Mouse (Mus musculus) stomach, postnatal 0 days (tissue): ENCODE measurements at regions not wholly inside any gene's neighbourhood (a gene's known extent, or its start where the extent isn't known, plus 50 kb on each side); places are given as distances from the start of the nearest gene placed in this dataset.

ENCODE experiments used
- CTCF ChIP-seq: IDR thresholded peaks from 2 replicates; pipeline ENCODE4 v1.5.1; 2016; ENCODE audit warnings: antibody characterized with exemption, low read depth, mild to moderate bottlenecking, moderate library complexity
- EP300 ChIP-seq: optimal IDR thresholded peaks from 2 replicates; pipeline ENCODE3; 2016; ENCODE audit warnings: antibody characterized with exemption

DNA sequence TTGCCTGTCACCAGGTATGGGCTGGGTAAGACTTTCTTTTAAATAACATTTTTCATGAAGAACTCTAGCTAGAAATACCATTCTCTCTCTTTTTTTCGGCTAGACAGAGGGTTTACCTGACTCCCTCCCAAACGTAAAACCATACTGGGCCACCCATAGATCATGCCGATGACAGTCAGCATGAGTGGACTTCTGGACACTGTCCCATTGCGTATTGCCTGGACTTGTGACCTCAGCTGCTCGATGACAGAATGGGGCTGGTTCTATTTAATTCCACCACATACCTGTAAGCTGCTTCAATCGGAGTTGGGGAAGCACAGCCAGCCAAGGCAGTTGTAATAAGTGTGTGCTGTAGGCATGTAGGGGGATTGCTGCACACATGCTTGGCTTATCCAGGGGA, 268.8 kb upstream of the Pcsk5 start:
- TF ChIP-seq CTCF (no peak), EP300 (no peak)
